Mouse (Mus musculus) activated CD4-positive, CD25-positive, alpha-beta regulatory T cell, adult 4 months (primary cell): Measurements from ENCODE around the gene H60b. TPM values are rescaled to one million over a fixed set of nuclear protein-coding genes. Genes with fewer than 3 reads are reported as not detected.
"Not testable (repeated sequence)": the region's sequence is repeated elsewhere in the genome, so short reads cannot be mapped to it uniquely, and the experiment has no call there.

Experiments
- ATAC-seq: one replicate; pipeline ENCODE4 v1.8.0; 2017
- polyA plus RNA-seq, 2 experiments: library from polyadenylated mRNA; unstranded; fragments of 100-300 nt; shearing (Covaris generic); gene quantifications; one replicate each; pipeline ENCODE4 v1.2.1; 2017

The H60b gene
- polyA plus RNA-seq, 2 experiments from 2014 or later, result 1.8 to 13.9 TPM

DNA sequence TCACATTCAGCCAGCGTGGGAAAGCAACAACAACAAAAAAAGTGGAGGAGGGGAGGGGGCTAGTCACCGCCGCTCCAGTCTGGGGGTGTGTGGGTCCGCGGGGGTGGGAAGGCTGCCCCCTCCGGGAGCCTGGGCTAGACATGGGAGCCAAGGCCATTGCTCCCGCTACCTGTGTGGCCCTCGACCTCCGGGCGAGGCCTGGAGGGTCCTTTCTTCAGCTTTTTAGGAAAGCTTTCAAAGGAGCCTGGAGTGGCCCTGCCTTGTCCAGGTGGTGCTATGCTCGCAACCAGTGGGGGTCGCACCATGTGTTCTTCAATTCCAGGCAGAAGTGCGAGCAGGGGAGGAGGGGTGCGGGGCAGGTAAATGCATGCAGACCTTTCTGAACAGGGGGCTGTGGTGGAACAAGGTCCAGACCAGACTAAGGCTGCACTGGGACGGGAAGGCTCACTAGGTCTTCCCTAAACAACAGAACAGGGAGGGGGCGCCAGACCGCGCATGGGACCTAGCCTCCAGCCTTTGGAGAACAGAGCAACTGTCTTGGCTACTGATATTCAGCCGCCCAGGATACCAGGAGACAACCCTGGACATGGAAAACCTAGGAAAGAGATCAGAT, 116.2 kb downstream of the H60b start:
- ATAC-seq, result no peak

DNA sequence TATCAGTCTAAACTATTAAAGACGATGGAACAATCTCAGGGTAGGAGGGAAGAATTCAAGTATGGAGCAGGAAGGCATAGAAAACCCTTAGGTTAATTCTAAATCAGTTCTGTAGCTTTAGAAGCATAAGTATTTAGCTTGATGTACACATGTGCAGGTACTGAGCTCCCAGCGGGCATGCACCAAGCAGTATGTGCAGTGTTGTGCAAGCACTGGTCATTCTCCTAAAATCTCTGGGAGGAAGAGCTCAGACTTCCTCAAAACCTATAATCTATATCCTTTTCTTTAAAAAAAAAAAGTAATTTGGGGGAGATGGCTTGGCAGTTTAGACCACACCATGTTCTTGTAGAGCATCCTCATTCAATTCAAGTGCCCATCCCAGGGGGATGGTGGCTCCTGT, 120.1 kb downstream of the H60b start:
- not testable (repeated sequence) for ATAC-seq

DNA sequence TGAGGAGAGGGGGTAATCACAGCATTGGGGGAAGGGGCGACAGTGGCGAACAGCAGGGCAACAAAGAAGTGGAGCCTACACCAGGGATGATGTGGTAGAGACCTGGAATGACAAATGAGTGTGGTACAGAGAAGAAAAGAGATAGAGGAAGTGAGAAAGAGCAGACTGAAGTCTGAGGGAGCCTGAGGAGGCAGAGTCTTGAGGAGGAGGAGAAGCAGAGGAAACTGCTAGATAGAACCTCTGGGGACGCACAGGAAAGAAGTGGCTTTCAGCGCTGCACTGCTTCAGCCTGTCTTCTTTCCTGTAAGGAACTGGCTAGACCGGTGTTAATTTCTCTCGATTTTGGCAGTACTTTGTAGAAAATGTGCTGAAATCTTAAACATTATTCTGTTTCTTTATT, 124.4 kb downstream of the H60b start:
- ATAC-seq, result no peak

DNA sequence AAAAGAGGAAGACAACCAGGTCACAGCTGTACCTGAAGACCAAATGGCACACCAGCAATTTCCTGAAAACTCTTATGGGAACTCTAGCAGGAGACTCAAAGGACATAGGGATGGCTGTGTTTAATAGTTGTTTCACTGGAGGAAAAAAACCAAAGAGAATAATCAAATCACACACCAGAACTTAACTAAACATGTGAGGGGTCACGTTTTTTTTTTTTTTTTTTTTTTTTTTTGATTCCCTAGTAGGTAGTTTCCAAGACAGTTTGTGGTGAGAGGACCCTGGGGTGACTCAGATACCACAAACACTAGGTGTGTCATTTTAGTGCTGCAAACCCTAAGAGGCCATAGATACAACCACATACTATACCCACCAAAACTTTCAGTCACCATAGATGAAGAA, 137.3 kb downstream of the H60b start:
- peak; percentile 16 for ATAC-seq

DNA sequence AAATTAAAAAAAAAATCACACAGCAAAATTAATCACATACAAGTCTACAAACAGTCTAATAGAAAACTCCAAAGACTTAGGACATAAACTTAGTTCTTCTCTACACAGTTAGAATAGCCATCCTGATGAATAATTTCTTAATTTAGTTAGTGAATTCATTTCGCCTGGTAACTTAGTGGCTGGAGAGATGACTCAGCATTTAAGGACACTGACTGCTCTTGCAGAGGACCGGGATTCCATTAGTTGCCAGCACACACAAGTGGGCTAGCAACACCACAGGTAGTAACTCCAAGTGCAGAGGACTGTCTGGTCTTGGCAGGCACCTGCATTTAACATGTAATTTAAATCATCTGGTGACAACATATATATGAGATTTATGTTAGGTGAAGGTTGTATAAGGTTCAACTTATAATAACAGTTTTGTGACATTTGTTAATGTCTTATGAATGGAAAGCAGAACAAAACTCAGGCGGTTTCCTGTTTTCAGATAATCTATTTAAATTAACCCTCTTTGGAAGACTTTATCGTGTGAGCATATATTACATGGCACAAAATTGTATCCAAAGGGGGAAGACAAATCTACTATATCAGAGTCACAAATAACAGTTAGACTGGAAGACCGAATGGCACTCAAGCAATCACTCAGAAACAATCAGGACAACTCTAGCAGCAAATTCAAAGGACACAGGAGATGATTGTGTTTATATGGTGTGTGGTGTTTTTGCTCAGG, 138.8 kb downstream of the H60b start:
- ATAC-seq, result no peak

DNA sequence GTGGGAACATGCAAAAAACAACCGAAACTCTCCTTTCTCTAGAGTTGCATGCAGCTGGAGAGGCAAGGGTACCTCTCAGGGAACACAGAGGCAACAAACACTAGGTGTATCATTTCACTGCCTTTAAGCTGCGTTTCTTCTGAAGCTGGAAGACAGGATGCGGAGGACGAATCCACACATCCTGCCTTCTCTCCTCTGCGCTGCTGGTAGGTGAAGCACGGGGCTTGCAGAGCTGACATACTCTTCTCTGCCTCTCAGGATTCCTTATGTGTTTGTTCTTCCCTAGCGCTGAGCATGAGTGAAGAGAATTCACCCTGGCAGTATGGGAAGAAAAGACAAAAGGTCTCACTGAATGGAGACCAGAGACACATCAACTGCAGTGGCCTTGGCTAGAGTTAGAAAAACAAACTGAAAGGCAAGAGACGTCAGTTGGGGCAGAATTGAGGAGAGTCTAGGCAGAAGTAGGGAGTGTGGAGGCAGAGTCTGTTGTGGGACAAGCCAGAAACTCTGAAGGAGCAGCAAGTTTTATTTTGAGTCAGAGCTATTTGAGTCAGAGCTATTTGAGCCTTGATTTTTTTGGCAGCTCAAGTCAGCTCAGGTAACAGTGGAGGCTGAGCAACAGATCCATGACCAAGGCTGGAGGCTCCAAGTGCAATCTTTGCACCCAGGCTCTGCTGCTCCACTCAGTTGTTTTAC, 139.5 kb downstream of the H60b start:
- ATAC-seq, result peak; percentile 14

DNA sequence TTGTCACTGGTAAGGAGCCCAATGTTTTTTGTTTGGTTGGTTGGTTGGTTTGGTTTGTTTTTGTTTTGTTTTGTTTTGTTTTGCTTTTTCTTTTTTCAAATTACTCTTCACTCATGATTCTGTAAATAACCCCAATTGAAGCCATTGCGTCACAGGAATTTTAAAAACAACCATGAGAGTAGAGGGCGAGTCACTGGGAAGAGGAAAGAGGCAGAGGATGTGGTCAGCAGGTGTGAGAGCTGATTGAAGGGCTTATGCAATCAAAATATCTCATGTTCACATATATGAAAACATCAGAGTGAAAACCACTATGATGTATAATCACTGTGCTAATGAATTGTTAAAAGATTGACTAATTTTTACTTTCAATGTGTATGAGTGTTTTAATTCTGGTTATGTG, 140.9 kb downstream of the H60b start:
- ATAC-seq, result peak; percentile 53

DNA sequence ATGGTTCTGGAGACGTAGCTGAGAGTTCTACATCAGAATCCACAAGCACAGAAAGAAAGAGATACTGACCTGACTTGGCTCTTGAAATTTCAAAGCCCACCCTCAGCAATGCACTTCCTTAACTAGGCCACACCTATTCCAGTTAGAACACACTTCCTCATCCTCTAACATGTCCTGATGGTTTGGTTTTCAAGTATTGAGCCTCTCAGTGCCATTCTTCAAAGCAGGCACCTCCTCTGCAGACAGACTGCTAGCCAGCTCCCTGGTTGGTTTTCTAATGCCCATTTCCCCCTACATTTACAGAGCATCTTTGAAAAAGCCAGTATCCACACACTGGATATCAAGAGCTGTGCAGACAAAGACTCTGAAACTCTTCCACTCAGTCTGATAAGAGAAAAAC, 143.3 kb downstream of the H60b start:
- no peak for ATAC-seq

DNA sequence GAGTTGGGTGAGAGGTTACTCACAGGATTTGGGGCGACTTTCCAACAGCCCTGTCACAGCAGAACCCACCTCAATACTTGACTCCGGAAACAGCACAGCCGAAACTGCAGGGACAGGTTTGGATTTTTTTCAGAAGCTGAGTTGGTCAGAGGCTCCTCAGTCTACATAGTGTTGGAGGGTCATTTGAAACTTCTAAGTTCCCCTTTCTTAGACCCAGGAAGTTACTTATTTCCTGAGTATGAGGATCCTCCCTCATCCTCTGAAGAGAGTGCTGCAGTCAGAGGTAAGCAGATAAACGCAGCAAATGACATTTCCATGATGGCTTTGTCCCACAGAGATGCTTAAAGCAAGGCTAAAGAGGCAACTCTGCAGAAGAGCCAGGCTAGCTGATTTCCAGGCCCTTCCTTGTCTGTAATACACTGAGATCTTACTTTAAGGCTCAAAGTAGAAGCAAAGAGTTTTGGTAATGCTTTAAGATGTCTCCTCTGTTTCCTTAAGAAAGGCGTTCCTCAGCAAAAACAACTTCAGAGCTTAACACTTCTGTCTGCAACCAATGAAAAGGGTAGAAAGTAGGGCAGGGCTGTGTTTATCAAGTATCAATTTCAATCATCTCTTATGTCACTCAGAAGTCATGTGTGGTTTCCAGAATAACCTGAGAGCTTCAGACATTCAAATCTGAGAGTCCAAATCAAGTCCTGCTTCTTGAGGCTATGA, 144.1 kb downstream of the H60b start:
- peak; percentile 47 for ATAC-seq

DNA sequence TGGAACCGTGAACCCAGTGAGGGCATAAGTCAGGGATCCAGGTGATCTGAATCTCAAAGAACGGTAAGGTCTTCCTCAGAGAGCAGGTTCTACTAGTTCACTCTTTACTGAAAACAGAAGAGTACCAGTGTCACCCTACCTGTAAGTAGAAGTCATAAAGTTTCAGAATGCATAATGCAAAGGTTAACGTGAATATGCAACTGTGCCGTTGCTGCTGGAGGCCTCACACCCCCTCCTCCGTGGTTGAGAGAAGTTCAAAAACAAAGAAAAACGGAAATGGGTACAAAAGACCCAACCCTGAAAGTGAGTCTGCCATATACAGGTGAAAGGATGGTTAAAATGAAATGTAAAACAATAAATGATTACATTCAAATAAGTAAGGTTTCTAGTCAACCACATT, 145.3 kb downstream of the H60b start:
- peak; percentile 3 for ATAC-seq

DNA sequence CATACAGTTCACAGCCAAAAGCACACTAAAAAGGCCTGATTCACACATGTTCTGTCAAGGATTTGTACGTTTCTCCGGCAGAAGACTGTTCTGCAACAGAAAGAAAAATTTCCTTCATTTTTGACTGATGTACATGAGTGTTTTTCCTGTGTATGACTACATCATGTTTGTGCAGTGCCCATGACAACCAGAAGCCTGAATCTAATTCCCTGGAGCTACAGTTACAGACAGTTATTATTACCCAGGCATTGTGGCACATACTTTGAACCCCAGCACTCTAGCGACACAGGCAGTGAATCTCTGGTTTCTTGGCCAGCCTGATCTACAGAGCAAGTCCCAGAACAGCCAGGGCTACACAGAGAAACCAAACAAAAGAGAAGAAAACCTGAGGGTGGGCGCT, 147.4 kb downstream of the H60b start:
- no peak for ATAC-seq

DNA sequence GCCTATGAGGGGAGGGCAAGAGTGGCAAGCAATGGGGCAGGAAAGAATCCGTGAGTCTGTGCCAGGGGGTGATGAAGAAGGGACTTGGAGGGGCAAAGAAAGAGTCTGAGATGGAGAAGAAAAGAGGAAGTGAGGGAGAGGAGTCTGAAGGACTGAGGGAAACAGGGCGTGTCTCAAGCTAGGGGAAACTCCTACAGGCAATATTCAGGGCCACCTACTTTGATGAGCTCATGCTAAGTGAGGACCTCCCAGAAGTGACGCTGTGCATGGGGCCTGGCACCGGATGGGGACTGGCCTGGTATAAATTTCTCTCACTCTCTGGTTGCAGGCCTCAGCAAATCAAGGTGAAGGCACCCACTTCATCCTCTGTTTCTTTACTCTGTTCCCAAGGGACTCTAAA, 148.1 kb downstream of the H60b start:
- peak; percentile 75 for ATAC-seq

DNA sequence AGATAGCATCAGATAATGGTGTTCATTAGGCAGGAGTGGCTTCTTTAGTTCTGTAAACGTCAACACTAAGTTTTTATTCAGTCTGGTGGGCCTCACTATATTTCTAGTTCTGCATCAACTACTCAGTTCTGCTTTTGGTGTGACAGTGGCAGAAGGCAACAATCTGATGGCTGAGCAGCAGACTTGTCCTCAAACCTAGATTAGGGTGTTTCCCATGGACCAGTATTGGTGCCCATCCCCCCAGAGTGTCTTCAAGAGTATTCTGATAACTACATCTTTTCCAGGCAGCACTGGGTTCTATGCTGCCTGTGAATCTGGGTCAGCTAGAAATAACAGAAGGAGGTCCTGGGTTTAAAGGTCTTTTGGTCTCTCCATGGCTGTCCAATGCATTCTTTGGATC, 149.8 kb downstream of the H60b start:
- no peak for ATAC-seq

DNA sequence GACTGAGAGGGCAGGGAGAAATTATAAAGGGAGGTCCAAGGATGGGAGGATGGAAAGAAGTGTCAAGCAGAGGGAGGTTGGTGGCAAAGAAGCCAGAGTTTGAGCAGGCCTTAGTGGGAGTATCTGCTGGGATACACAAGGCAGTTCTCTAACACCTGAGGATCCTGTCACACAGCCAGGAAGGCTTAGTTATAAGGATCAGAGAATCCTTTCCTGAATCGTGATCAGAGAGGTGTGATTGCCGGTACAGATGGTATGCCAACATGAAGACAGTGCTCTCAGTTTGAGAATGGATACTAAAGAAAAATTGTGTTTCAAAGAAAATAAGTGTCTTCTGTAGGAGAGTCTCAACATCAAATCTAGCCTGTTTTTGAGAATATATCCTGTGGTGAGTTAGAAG, 164.5 kb downstream of the H60b start:
- no peak for ATAC-seq

Other genes starting within 250 kb of the H60b start
- gene 4930444G20Rik, start 90.5 kb upstream of the H60b start, polyA plus RNA-seq, result not detected
- 10 to 100 TPM; 12.5 to 23.0 TPM for gene E030030I06Rik, start 9.3 kb upstream of the H60b start, polyA plus RNA-seq
- gene Raet1e, start within 50 bp of the H60b start, polyA plus RNA-seq, result not detected
- under 1 TPM; 0.34 to 0.46 TPM for gene Raet1d, start 202.0 kb downstream of the H60b start, polyA plus RNA-seq